Mouse (Mus musculus) adrenal gland (tissue): ENCODE data around the gene Ttll5.

Experiments
- intact Hi-C: fragments of 180-260 bp; cut with DNase I; formaldehyde crosslinking; loops from one replicate; pipeline ENCODE4 v1.15.1; 2025
- long read RNA-seq, 2 experiments: library from polyadenylated mRNA; unstranded; transcript quantifications; one replicate each; pipeline ENCODE4 v2.0.0; 2020; ENCODE audit warnings: borderline replicate concordance in 1 of 2; ENCODE audit not compliant: insufficient replicate concordance in 1 of 2

Gene Ttll5
- long read RNA-seq, experiment 1, full-length matches to known transcripts: 1 of 3 reads
- long read RNA-seq, experiment 1, partial matches to known transcripts: 2 of 3 reads
- long read RNA-seq, experiment 1, other reads (novel, unspliced or antisense): 0 of 3 reads
- long read RNA-seq, experiment 2, partial matches to known transcripts: 1 of 5 reads
- long read RNA-seq, experiment 2, other reads (novel, unspliced or antisense): 4 of 5 reads

DNA sequence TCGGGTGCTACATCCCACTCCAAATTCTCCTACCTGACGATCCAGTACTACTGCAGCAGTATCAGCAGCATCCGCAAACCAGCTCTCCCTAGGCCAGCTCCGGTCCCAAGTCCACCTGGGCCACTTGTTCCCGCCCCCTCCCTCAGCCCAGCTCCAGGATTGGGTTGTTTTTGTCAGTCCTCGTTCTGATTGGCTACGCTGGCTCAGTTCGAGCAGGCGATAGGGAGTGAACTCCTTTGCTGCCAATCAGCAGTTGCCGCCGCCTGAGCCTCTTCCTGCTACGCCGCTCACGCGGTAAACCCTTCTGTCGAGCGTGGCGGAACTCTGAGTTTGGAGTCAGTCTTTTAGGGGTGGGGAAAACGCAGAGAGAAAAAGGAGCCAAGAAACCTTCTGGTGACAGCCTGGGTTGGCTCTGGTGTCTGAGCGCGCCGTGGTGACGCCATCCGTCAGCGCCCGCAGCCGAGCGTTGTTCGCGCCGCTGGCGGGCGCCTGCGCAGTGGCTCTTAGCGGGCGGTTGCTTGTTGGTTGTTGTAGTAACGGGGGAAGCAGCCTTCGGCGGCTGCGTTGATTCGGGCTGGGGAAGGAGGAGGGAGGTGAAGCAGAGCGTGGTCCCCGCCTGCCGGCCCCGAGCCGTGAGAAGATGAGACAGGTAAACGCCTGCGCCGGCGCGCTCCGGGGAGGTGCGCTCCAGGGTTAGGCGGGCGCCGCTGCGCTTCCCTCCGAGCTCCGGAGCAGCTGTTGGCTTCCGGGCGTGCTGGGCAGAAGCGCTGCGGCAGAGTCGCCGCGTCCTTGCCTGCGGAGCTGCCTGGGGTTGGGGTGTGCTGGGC is at the start of gene Ttll5, which contains the start of gene Erg28:
Ttll5 (plus strand) TSS at position 222 of the 827 bp plus-strand sequence.
Erg28 (minus strand) TSS at position 113 of the 827 bp plus-strand sequence.
- intact Hi-C loops: no loop called here

DNA sequence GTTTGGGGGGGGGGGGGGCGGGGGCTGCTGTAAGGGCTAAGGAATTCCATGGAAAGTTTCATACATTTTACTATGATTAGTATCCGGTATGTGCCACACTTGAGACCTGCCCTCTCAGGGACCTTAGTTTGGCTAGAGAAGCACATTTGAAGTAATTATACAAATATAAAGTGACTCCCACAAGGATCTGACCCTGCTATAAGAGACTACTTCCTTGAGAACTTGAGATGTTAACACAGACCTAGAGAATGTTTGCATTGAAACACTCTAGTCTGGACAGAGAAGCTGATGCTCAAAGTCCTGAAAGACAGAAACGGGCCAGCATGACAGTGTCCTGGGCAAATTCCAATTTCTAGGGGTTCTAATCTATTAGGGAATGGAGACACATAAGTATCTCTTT is 45.5 kb upstream of the Ttll5 start:
- intact Hi-C loops: no loop called here

DNA sequence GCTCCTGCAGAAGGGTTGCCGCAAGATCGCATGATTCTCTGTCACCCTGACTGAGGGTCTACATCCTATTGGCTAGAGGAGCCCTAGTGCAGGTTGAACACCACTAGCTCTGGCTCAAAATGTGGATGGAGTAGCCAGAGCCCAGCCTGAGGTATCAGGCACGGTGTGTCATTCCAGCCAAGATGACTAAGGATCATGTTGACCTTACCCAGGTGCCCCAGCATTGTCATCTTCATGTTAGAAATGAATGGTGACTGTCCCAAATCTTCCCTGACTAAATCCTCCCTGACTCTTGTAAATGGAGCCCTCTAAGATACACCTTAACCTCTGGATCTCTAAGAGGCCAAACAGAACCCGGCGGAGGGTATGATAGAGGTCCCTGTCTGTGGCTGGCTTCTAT is 44.8 kb upstream of the Ttll5 start:
- intact Hi-C loops: no loop called here

DNA sequence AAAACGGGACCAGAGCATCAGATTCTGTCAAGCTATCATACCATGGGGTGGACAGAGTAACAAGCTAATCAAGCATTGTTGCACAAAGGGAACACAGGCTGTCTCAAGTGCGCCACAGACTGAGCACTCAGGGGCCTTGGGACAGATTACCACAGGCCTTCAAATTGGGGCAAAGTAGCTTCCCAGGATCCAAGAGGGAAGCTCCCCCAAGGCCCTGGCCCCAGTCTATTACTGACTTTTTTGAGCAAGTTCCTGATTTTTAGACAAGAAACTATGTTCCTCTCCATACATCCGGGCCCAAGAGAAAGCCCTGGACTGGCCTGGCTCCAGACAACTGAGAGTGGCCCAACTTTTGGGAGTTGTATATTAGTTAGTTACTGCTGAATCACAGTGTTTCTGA is 42.9 kb upstream of the Ttll5 start:
- intact Hi-C loops: no loop called here

DNA sequence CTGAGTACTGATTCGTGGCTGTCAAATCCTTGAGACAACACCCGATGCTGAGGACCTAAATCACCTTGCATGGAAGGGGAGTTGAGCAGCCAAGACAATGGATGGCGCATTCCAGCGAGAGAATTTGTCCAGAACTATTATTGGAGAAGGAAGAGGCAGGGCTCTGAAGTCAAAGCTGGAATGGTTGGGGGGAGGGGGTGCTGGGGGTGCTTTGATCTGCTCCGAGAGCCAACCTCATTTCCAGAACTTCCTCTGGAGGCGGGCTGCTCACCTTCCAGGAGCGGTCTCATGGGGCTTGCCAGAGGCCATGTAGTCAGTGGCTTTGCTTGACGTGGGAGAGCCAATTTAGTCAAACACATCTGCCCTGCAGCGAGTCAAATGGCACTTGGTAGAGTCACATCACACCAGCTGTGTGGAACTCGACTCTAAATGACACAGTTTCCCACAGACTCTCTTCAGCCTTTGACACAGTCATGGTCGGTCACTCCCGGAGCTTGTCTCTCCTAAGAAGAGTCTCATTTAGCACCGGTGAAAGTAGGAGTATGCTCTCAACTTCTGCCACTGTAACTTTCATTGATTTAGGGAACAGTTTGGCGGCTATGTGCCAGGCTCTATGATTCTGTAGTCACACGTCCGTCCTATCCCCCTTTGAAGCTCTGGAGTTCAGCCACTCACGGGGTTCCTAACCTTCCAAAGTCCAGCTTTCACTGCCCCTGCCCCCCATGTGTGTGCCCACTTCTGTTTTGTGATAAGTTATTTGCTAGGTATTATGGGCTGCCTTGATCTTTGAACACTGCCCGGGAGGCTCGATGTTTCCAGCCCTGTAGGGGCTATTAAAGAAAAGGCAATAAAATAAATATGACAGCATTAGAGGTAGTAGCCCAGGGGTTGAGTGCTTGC is 39.3 kb upstream of the Ttll5 start:
- intact Hi-C loops: no loop called here

DNA sequence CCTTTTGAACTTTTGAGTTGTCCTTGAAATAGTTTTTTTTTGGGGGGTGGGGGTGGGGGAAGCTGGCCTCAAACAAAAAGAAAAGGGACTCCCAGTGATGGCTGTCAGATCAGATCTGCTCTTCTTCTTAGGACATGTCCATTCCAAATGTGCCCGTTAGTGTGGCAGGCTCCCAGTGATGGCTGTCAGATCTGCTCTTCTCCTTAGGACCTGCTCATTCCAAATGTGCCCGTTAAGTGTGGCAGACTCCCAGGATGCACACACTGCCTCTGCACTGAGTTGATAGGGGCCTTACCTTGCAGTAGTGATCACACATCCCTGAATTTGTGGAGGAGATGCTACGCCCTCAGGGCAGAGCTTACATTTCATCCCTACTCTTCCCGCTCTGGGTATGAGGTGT is 32.3 kb upstream of the Ttll5 start:
- intact Hi-C loops: no loop called here

DNA sequence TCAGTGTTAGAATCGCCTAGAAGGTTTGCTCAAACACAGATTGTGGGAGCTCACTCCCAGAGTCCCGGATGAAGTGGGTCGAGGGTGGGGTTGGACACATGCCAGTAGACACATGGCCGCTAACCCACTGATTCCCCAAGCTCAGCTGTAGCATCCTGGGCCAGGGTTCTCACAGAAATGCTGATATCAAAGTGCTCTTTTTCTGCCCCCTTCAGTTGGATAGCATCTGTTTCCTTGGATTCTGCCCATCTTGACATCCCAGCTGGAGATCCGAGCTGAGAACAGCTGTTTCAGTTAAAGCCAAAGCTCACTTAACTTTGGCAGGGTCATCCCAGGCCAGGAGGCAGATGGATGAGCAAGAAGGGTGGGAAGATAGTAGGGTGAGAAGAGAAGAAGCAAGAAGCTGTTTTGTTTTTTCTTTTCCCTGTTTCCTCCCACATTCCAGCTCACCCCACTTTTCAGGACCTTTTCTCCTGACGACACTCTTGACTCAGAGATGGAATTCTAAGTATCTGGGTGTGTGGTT is 31.6 kb upstream of the Ttll5 start:
- intact Hi-C loops: no loop called here

DNA sequence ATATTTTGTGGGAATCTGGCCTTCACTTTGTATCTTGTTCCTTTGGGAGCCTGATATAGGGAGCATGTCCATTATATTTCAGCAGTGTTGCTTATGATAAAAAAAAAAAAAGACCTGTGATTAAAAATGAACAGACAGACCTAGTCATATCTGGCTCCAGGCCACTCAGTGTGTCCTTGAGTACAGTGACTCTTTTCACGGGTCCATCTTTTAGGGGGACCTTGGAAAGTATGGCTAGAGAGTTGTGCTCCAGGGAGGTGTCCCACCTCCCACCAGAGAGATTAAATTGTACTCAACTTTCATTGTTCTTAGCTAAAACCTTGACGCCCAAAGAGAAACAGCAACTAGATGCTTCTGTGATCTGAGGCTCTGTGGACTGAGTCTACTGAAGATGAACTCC is 30.4 kb upstream of the Ttll5 start:
- intact Hi-C loops: no loop called here

DNA sequence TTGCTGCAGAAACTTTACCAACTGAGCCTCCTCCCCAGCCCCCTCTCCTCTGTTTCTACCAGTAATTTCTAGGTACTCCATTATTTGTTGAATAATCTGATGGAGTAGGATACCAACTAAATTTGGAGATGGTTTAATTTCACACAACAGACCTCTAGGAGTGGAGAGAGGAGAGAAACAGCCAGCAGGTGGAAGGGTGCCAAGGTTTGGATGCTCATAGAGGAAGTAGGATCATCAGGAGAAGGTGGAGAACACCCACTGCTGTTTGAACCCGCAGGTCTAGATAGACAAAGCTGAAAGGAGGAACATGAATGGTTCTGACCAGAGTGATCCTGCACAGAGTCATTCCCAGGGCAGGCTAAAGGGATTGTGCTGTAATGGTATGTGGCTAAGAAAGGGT is 28.9 kb upstream of the Ttll5 start:
- intact Hi-C loops: no loop called here

DNA sequence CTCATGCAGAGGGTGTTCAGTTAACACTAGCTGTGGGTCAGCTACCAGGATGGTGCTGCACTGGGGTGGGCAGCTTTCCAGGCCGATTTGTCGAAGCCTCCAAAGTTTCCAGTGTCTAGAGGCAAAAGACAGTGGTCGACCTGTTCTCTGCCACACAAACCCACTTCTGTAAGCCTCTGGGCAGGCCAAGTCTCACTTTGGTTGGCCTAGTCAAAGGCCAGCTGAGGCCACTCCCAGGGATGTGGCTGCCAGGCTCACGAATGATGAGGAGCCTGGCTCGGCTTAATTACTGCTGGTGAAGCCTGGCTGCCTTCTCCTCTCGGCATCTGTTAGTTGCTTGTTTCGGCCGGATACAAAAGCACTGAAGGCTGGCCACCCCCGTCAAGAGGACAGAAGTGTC is 24.4 kb upstream of the Ttll5 start:
- intact Hi-C loops: no loop called here

DNA sequence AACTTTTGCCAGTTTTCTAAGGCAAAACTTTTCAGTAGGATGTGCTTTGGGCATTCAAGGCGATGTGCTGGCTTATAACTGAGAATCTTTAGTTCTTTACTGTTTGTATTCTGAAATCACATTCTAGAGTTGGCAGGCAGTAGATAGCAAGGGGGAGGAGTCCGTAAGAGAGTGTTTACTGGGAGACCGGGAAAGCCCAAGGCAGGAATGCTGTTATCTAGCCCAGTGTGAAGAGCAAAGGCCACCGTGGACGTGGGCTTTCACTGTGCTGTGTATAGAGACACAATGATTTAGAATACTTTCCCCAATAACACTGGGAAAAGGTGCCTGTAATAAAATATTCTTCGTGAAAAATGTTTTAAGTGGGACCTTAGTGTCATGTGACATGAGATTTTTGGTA is 14.7 kb upstream of the Ttll5 start:
- intact Hi-C loops: no loop called here

DNA sequence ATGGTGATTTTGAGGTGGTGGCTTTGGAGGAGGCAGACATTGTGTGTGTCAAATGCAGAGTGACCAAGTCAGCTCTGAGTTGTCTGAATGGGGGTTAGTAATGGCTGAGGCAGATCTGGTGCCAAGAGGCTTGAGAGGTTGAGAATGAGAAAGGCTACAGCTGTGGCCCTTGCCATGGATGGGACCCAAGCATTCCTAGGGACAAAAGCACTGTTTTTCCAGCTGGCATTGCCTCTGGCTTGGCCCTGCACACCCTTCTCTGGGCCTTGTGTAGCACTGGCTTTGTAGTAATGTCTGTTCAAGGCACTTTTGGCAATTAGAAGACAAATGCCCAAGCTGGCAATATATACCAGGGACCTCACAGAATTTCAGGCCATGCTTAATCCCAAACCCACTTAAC is 13.5 kb upstream of the Ttll5 start:
- intact Hi-C loops: no loop called here

DNA sequence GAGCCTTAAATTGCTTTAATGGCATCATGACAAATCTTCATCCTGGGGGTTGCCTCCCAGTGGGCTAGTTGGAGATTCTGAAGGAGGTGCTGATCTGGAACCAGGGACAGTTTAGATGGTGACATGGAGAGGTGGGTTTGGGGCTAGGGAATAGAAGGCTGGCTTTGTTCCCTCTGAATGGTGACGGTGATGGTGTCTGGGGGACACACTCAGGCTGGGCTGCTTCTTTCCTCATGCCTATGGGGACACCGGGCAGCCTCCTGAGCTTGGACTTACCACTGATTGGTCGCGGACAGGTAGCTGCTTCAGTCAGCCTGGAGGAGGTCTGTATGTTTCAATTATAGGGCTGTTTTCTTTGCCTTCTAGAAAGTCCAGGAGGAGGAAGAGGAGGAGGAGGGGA is 12.8 kb upstream of the Ttll5 start:
- intact Hi-C loops: no loop called here

DNA sequence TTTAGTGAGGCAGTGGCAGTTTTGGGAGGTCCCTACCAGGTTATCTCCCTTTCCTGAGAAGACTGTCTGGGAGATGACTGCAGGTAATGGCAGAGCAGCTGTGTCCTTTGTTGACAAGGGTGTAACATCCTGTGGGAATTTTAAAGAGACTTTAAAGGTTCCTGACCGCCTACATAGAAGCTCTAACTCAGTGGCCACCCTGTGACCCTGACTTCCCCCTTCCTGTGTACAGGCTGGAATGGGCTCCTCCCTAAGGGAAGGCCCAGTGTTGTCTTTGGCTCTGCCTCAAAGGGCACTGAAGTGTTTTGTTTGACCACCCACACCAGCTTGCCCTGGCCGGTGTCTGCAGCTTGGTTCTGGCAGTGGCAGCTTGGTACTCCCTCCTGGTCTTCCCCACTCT is 10.9 kb upstream of the Ttll5 start:
- intact Hi-C loops: no loop called here

DNA sequence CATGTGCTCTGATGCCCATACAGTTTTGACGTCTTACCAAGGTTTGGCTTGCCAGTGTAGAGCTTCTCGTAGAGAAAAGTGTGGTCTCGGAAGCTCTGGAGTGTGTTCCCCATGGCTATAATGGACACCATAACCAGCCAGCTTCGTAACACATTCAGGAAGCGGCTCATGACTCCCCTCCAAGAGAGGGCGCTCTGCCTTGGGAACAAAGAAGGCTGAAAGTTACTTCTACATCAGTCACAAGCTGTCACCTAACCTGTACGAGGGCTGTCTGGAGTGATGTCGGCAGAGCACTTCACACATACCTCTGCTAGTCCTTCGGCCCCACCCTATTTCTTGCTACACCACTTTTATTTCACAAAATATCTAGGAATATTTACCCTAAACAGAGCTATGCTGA is 2.4 kb upstream of the Ttll5 start:
- intact Hi-C loops: no loop called here

DNA sequence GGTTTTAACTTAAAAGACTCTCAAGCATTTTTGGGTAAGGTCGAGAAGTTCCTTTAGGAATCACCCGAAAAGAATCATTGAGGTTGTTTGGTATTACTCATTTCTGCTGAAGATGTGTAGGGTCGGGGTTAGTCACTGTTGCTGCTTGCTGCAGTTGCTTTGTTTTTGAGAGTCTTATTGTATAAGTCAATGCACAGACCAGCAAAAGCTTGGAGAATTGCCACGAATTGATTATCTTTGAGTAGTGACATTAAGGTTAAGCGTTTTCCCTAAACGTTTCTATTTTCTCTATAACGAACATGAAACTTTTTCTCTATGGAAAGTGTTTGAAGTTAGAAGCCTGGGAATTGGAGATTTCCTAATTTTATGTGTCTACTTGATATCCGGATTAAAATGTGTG is 902 bp downstream of the Ttll5 start:
- intact Hi-C loops: no loop called here

DNA sequence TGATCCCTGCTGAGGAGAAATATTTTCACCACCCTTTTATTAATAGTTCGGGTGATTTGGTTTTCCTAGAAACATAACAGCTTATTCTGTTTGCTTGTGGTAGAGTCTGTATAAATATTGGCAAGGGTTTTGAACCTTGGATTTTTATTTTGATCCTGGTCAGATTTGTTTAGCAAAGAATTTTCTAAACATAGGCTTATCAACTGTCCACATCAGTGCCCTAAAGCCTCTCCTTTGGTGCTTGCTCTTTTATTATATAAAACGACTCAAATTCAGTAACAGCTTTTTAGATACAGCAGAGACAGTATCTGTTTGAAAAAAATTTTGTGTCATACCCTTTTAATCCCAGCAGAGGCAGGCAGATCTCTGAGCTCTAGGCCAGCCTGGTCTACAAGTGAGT is 1.4 kb downstream of the Ttll5 start:
- intact Hi-C loops: no loop called here

DNA sequence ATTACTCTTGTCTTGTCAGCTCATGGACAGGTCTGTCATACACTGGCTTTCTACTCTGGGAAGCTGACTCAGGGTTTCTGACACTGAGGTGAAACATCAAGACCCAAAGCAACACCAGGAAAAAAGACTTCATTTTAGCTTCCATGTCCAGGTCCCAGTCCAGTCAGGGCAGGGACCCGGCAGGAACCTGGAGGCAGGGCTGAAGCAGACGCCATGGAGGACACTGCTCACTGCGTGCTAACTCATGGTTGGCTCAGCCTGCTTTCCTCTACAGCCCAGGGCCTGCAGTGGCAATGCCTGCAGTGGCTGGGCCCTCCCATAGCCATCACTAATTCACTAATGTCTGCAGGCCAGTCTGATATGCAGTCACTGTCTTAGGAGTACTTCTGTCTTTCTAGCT is 4.4 kb downstream of the Ttll5 start:
- intact Hi-C loops: no loop called here

DNA sequence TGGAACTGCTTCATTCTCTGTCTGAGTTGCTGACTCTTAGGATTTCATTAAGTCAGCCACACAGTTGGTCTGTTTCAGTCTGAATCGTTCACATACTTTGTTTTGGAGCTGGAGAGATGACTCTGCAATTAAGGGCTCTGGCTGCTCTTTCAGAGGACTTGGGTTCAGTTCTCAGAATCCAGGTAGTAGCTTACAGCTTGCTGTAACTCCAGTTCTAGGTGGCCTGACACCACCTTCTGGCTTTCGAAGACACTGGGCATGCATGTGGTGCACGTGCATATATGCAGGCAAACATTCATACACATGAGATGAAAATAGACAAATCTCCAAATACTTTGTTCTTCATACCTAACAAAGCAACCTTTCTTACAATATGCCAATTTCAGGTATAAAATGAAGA is 5.4 kb downstream of the Ttll5 start:
- intact Hi-C loops: no loop called here

DNA sequence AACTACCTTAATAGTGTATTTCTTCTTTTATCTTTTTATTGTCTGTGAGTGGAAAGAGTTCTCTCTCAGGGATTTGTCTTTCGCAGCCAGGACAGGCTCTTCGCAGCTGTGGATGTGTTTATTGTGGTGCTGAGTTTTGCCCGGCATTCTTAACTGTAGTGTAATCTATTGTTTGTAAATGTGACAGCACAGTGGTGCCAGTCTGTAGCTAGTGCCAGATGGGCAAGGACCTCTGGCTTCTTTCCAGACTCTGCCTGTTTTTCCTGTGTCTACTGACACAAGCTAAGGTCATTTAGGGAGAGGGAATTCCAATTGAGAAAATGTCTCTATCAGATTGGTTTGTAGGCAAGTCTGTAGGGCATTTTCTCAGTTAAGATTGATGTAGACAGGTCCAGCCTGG is 6.2 kb downstream of the Ttll5 start:
- intact Hi-C loops: no loop called here

DNA sequence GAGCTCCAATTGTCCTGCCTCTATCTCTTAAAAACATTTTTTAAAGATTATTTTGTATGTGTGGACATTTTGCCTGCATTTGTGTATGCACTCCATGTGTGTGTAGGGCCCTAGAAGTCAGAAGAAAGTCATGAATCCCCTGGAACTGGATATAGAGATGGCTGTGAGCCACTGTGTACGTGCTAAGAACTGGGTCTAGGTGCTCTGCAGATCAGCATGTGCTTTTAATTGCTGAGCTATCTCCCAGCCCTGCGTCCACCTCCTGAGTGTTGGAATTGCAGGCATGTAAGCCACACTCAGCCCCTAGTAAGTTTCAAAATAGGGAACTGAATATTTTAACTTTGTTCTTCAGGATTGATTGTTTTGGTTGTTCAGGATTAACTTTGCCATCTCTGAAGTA is 10.1 kb downstream of the Ttll5 start:
- intact Hi-C loops: no loop called here

DNA sequence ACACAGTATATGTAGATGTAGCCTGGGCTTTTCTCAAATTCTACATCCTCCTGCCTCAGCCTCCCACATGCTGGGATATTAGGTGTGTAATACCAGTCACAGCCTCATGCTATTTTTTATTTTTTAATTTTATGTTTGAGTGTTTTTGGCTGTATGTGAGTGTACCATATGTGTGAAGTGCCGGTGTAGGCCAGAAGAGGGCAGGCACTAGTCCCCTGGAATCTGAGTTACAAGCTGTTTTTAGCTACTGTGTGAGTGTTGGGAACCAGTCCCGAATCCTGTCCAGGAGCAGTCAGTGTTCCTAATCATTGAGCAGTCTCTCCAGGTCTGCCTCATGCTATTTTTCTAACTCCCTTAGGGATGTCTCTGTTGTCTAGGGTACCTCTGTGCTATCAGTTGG is 13.3 kb downstream of the Ttll5 start:
- intact Hi-C loops: no loop called here
